Mouse (Mus musculus): ENCODE measurements around the gene Cilp. TPM values are rescaled to one million over a fixed set of nuclear protein-coding genes. Genes with fewer than 3 reads are reported as not detected.
"Not testable (repeated sequence)": the region's sequence is repeated elsewhere in the genome, so short reads cannot be mapped to it uniquely, and the experiment has no call there.

Gene Cilp
- total RNA-seq, 4 experiments from 2014 or later, result 3.2 to 10.7 (median 6.1) TPM

DNA sequence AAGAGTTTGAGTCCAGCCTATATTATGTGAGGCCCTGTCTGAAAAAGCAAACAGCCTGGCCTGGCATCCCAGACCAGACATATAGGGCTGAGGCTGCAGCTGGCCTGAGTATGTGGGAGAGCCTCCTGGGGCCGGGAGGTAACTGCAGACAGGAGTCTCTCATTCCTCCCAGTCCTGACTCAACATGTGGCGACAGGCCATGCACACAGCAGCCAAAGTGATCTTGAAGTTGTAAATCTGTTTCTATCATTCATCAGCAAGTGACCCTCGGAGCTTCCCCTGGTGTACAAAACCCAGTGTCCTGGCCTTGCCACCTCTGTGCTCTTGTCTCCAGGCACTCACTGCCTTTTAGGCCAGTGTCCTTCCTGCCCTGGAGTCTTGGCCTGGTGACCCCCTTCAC, 13.0 kb upstream of the Cilp start:
- peak; percentile 53 for DNase-seq

DNA sequence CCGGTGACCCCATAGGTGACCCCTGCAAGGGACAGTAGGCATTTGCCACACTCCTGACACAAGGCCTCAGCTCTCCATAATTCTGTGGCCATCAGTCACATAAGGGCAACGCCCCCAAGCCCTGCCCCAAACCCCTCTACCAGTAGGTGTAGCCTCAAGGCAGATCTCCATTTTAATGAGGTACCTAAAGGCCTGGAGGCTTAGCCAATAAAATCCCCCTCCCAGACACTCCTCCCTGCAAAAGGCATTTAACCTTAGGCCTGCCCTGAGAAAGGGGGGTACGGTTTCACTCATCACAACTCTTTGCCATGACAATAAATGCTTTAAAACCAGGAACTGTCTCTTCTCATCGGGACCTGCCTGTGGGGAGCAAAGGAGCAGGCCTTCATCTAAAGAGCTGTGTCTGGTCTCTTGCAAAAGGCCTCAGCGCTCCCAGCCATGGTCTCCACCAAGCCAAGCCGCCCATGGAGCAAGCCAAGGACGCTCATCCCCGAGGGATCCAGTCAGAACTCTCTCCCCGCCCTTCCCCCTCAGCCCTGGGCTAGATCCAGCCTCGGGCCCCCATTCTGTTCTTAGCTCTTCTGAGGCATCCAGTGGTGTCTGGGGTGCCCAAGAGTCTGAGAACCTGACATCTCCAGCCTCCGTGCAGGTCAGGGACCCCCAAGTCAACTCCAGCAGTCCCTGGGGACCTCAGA, 8.9 kb upstream of the Cilp start:
- no peak for DNase-seq

DNA sequence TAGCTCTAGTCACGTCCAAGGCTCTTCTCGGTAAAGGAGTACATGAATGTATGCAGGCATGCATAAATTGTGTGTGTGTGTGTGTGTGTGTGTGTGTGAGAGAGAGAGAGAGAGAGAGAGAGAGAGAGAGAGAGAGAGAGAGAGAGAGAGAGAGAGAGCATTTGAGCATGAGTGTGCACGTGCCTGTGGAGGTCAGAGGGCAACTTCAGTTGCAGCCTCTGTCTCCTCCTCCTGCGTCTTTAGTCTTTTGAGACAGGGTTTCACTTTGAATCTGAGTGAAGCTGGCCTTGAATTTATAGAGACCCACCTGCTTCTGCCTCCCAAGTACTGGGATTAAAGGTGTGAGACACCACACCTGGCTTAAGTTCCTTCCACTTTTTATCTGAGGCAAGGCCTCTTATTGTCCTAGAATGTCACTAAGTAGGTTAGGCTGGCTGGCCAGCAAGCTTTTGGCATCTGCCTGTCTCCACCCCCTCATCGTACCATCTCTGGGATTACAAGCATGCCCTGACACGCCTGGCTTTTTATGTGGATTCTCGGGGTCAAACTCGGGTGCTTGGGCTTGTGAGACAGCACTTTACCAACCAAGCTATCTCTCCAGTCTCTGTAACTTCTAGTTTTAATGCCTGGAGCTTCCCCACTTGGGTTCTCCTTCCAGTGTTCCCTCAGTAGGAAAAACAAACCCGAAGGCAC, 7.6 kb upstream of the Cilp start:
- DNase-seq, result no peak

DNA sequence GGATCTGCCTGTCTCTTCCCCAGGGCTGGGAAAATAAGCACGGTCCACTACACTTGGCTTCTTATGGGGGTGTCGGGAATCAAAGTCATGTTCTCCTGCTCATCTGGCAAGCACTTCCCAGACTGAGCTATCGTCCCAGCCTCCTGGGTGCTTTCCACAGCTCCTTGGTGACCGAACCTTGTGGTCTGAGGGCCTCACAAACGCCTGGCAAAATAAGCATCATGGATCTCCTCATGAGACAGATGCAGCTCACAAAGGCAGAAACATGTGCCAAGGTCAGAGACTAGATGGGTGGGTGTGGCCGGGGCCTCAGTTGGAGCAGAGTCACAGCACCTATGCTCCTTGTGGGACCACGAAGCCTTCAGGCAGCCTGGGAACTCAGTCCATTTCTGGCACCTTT, 5.6 kb upstream of the Cilp start:
- DNase-seq, result no peak

DNA sequence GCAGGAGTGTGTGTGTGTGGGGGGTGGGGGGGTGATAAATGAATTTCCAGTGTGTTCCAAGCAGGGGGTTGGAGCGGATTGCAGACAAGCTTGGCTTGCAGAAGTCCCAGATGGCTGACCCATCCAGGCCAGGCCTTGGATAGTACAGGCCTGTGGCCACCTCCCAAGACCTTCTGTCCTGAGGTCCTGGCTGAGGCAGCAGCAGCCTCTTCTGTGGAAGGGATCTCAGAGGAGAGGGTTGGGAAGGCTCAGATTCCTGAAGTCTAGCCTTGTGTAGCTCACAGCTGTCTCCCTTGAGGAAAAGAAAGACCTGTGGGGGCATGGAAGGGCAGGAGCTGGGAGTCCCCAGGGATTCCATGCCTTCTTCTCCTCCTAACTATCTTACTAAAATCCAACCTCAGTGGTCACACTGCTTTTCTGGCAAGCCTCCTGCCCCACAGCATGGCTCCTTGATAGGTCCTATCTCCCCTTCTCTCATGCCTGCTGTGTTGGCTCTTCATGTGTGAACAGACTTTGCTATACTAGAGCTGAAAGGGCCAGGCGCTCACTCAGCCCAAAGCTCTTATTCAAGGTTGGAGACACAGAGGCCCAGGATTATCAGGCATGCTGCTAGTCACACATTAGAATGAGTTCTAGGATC, 3.3 kb upstream of the Cilp start:
- DNase-seq, result no peak

DNA sequence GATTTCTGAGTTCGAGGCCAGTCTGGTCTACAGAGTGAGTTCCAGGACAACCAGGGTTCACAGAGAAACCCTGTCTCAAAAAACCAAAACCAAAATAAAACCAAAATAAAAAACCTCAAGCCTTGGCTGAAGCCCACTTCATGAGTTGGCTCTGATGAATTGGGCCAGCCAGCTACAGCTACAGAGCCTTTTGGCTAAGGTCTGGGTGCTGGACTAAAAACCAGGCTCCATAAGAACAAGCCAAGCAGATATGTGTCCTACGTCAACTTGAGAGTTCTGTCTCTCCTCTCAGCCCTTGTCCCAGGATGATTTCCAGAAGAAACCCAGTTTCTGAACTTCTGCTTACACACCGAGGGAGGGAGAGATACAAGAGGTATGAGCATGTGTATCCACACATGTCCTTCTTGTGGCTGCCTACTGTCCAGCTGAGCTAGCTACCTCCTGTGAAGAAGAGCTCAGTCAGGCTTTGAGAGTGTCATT, 2.3 kb upstream of the Cilp start:
- DNase-seq, result no peak

DNA sequence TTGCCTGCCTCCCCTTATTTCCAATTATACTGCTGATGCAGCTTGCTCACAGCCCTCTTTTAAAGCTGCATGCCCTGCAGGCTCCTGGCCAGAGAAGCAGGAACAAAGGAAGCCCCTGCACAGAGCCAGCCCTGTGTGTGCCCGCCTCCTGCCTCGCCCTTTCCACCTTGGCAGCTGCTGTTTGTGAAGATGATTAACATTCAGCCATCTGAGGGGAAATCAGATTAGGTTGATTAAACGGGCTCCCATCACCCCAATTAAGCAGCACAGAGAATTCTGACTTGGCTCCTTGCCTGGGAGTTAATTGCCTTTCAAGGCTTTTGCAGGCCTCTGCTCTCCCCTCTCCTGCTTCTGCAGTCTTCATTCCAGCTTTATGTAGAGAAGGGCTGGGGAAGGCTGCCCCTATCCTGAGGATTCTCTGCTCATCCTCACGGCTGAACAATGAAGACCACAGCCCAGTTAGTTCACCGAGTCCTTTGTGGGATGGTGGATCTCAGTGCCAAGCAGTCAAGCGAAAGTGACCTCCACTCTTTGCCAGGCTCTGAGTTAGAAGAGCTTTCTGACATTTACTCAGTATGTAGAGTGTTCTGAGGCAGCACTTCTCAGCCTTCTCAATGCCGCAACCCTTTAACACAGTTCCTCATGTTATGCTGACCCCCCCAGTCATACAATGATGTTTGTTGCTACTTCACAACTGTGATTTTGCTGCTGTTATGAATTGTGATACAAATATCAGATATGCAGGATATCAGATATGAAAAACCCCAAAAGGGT, 2.9 kb downstream of the Cilp start:
- no peak for DNase-seq

DNA sequence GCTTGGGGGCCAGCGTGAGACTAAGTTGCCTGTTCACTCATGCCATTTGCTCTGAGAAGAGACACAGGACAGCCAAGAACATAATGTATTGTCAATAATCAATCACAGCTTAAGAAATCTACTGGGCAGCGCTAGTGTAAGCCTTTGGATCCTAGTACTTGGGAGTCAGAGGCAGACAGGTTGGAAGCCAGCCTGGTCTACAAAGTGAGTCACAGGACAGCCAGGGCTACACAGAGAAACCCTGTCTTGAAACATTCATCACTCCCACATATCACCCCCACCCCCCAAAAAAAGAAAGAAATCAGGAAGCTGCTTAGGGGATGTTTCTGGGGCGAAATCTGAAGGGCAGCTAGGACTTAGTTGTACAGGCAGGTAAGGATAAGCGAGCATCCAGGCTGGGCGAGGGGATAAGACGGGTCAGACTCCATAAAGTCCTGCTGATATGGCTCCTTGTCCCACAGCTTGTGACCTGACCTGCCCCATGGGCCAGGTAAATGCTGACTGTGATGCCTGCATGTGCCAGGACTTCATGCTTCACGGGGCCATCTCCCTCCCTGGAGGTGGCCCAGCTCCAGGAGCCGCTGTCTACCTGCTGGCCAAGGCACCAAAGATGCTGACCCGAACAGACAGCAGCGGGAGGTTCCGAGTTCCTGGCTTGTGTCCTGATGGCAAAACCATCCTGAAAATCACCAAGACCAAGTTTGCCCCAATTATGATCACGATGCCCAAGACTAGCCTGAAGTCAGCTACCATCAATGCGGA, 8.2 kb downstream of the Cilp start:
- no peak for DNase-seq

DNA sequence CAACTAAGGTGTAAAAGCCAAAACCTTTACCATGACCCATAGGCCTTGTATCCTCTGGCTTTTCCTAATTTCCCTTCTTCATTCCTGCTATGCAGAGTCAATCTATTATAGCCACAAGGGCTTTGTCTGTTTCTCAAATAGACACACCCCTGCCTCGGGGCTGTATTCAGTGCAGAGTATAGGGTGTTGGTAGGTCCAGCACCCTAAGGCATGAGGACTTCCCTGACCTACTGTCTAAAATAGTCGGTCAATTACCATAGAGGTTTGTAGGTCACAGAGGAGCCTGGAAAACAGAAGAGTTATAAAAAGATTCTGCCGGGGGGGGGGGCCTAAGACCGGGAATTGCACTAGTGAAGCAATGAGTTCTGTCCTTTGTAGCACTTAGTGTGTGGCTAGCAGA, 8.9 kb downstream of the Cilp start:
- no peak for DNase-seq

DNA sequence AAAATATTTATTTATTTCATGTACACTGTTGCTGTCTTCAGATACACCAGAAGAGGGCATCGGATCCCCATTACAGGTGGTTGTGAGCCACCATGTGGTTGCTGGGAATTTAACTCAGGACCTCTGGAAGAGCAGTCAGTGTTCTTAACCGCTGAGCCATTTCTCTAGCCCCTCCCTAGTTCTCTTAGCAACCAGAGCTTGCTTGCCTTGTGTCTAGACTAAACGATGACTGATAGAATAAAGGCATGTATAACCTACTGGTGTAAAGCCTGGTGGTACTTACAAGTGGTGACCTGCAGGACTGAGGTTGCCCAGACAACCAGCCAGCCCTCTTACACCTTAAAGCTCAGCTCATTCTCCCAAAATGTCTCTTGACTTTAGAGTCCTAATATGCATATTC, 9.9 kb downstream of the Cilp start:
- not testable (repeated sequence) for DNase-seq

DNA sequence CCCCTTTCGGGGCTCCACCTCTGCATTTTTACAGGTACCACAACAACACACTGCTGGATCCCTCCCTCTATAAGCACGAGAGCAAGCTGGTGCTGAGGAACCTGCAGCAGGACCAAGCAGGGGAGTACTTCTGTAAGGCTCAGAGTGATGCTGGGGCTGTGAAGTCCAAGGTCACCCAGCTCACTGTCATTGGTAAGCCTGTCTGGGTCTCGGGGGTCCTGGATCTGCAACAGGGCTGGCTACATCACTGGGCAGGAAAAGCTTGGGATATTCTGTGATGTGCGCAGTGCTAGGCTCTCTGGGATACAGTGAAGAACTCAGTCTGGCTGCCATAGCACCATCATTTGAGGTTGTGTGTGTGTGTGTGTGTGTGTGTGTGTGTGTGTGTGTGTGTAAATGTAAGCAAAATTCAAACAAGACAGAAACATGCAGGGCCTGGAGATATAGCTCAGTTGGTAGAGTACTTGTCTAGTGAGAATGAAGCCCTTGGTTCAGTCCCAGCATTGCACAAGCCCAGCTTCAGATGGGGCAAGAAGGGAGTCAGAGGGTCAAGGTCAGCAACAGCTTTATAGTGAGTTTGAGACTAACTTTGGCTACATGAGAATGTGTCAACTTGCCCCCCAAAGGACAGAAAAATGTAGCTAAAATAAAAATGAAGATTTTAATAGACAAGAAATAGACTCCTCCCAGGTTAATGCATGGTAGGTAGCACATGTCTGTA, 11.0 kb downstream of the Cilp start:
- peak; percentile 51 for DNase-seq

DNA sequence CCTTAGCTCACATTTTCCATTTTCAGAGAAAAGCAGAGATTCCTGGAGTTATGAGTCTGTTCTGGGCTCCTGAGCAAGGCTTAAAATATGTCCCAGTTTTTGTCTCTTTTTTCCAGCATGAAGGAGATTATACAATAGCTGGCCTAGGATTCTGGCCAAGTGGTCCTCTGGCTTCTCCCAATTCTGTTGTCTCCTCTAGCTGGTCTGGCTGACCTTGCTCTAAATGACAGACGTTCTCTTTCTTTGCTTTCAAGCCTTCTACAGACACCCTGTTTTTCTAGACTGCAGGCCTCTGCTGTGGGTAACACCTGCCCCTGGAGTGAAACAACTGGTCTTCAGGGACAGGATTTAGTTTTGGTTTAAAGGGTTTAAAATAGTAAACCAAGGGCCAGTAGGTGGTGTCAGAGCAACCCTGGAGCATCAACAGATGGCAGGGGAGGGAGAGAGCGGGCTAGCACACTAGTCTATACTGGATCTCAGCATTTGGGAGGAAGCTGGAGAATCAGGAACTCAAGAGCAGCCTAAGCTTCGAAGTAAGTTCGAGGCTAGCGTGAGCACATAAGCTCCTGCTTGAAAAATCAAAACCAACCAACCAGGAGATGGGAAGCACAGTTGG, 16.7 kb downstream of the Cilp start:
- peak; percentile 21 for DNase-seq

DNA sequence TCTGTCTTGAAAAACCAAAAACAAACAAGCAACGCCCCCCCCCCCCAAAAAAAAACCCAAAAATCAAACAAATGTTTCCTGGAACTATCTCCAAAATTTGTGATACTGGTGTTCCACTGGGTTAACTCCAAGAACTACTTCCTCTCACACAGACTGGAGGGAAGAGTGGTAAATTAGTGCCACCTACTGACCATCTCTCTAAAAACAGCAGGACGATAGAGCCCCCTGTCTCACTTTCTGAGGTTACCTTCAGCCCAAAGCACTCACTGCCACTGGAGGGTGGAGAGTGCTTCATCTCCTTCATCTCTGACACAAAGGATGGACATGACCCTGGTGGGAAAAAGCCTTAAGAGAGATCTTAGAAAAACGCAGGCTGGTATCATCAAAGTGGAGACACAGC, 18.3 kb downstream of the Cilp start:
- DNase-seq, result no peak

DNA sequence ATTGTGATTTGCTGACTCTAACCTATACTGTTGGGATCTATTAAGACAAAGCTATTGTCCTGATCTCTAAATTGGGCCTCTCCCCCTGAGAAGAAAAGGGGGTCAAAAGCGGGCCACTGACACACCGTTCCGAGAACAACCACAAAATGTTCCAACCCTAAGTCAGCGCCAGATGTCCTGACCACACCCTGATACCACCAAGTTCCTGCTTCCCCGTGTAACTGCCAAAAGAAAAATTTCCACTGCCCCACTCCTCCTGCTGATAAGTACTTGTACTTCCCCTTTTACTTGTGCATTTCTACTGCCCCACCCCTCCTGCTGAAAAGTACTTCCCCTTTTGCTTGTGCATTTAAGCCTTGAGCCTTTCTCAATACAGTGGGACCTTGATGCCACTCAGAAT, 23.3 kb downstream of the Cilp start:
- not testable (repeated sequence) for DNase-seq

DNA sequence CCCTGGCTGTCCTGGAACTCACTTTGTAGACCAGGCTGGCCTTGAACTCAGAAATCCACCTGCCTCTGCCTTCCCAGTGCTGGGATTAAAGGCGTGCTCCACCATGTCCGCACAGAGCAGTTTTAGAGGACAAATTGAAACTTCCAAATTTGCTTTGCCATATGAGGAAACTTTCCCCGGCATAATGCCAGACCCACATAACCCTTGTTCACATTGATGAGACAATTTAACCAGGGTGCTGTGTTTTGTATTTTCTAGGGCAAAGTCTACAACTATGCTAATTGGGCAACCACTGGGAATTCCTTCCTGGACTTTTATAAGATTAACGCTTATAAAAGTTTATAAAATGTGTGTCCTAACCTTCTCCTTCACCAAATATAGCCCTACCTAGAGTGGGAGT, 25.0 kb downstream of the Cilp start:
- no peak for DNase-seq

DNA sequence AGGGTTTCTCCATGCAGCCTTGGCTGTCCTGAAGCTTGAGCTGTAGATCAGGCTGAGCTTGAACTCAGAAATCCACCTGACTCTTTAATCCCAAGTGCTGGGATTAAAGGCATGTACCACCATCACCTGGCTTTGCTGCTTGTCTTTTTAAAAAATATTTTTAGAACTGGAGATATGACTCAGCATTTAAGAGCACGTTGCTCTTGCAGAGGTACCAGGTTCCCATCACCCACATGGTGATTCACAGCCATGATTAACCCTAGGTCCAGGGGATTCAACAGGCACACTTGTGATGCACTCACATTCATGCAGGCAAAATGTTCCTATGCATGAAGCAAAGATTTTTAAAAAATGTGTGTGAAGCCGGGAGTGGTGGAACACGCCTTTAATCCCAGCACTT, 27.4 kb downstream of the Cilp start:
- DNase-seq, result no peak

DNA sequence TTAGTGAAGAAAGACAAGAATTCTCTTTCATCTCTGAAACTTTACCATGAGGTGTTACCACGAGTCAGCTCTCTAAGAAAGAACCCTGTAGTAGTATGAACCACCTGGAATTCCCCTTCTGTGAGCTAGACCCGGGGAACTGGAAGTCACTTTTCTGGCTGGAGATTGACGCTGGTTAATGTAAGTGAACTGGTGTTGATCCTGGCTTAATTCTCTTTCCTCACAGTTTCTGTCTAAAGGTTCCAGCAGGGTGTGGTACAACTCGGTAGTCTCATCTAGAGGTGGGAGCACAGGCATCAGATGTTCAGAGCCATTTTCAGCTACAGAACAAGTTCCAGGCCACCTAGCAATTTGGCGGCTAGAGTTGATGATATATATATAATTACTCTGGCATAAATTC, 28.1 kb downstream of the Cilp start:
- DNase-seq, result no peak

DNA sequence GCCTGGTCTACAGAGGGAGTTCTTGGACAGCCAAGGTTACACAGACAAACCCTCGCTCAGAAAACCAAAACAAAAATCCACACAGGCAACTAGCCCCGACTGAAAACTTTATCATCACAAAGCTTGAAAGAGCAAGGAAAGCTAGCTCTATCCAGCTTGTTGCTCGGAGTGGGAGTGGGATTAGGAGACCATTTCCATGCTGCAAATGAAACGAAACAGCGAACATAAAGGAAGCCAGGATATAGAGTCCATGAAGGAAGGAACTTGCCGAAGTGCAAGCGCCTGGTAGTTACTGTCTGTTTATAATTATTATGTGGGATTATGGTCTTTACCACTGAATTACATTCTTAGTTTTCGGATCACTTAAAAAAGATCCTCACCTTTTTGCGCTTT, 28.6 kb downstream of the Cilp start:
- DNase-seq, result no peak

DNA sequence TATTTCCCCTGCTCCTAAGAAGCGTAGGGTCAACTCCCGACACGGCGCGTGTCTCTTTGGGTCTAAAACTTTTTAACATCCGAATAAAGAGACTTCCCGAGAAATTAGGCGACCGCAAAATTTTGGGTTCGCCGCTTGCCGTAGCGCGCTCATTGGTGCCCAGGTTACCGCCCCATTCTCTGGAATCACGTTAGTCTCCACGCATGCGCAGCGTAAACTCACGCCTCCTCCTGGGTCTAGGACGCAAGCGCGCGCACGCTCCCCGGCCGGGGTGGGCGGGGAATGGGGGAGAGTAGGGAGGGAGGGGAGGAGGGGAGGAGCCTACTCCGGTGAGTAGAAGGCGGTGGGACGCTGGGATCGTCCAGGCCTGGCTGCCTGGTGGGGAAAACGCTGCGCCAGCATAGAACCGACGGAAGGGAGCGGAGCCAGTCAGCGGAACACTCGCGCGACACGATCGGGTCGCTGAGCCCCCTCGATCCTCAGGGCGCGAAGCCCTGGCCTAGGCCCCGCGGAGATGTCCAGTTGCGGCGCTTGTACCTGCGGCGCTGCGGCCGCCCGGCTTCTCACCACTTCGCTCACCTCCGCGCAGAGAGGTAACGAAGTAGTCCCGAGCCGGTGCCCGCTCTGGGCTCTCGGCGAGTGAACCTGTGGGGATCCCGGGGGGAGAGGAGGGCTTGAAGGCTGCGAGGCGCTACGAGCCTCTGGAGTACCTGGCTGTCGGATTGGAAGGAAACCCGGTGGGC, 29.2 kb downstream of the Cilp start, which contains the start of gene Clpx:
Clpx (plus strand) TSS at position 288 of the 743 bp plus-strand sequence.
- peak; percentile 97 for DNase-seq

DNA sequence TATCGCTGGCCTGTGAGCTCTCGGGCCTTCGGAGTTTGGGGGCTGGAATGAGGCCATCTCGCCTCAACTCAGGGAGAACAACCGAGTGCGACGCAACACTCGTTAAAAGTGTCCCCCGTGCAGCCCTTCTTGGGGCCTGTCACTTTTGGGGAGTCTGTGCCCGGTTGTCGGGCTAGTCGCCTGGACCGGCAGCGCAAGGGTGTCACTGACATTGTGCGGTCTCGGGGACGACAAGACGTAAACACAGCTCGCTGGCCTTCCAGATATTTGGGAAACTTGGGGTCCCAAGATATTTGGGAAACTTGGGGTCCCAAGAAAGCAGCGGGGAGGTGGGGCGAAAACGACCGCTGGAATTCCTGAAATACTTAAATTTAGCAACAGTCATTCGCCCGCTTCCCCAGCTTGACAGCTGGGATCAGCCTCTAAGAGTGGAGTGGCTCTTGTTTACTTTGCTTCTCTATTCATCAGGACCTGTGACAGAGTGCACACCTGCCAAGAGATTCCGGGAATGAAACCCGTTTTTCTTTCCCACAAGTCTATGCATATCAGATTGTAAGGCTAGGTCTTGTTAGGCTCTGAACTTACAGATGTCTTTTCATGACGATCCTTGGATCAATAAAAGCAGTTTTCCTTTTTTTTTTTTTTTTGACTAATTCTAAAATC, 29.9 kb downstream of the Cilp start:
- no peak for DNase-seq
